Mouse (Mus musculus): Measurements from ENCODE around the gene Rab11fip3.

Gene Rab11fip3

DNA sequence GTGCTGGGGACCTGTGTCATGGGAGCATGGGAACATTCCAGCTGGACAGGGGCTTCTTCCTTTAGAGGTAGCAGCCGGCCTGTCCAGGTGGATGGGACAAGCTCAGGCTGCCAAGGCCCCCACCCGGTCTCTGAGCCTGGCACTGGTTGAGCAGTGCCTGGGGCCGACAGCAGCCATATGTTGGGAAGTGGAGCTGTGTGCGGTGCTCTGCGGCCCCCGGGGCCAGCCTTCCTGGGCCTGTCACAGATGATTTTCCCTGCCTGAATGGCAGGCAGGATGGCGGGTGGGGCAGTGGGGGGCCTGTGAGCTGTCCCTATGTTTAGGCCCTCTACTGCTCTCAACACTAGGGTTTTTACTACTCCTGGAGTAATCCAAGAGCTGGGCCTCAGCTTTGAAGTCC, 113.2 kb downstream of the Rab11fip3 start:
- no peak for DNase-seq (ENCODE audit: low read depth, low spot score)

DNA sequence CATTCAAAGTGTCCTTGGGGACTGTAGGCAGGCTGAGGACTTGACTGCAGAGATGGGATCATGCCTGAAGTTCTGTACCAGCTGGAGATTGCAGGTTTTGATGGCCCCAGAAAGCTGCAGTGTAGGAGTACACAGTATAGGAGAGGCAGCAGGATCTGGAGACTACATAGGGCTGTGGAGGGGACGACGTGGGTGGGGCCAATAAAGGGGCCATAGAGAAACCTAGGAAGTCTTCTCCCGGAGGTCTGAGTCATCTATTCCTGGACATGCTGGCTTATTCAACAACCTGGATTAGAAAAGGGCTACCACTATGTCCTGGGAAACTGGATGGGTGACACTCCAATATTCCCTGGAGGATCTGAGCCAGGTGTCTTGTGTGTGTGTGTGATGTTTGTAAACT, 113.6 kb downstream of the Rab11fip3 start:
- no peak for DNase-seq (ENCODE audit: low read depth, low spot score)

DNA sequence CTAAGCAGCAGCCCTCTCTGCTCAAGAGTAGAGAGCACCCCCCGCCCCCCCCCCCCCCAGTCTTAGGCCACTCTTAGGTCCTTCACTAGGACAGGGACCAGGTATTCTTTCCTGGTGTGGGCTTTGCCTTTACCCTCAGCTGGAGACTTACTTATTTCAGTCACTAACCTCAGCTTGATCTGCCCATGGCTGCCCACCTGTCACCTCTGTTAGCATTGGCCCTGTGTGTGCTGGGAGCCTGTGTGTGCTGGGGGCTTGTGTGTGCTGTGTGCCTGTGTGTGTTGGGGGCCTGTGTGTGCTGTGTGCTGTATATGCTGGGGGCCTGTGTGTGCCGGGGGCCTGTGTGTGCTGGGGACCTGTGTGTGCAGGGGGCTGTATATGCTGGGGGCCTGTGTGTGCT, 114.7 kb downstream of the Rab11fip3 start:
- no peak for DNase-seq (ENCODE audit: low read depth, low spot score)

DNA sequence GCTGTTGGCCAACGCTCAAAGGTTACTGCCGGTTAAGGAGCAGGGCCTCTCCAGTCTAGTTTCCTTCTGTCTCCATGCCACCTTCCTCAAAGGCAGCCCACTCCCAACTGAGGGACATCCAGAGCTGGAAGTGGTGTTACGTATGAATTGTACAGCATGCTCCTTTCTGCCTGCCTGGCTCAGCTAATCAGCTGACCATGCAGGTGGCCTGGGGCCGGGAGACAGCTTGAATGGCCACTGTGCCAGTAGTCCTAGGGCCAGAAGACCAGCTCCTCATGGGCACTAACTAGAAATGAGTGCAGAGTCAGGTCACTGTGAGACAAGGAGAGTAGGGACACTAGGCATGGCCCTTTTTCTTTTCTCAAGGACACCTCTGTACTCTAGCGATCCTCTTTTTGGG, 116.2 kb downstream of the Rab11fip3 start:
- no peak for DNase-seq (ENCODE audit: low read depth, low spot score)

GRCm38 (mm10) chr17:25951803-25952623, 117.3 kb downstream of the Rab11fip3 start, which contains the start of gene A930017K11Rik:
TSS of gene A930017K11Rik (minus strand) at chr17:25952565.
- no peak for DNase-seq (ENCODE audit: low read depth, low spot score)

GRCm38 (mm10) chr17:25951225-25951802, 118.0 kb downstream of the Rab11fip3 start:
- DNase-seq (ENCODE audit: low read depth, low spot score): no peak

DNA sequence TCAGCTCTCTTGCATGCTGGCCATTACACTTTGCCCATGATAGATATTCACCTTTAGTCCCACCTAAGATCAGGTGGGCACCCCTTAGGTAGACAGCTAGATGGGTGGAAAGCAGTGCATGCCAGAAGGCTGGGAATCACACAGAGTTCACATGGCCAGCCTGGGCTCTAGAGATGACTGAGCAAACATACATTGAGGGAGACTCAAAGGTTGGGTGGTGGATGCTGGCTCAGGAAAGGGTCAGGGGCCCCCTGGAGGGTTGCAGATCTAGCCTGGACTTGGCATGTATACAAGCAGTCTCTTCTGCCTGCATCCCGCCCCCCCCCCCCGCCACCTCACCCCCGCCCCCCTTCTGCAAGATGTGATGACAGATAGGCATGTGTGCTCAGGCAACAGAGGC, 118.6 kb downstream of the Rab11fip3 start:
- DNase-seq (ENCODE audit: low read depth, low spot score): no peak

DNA sequence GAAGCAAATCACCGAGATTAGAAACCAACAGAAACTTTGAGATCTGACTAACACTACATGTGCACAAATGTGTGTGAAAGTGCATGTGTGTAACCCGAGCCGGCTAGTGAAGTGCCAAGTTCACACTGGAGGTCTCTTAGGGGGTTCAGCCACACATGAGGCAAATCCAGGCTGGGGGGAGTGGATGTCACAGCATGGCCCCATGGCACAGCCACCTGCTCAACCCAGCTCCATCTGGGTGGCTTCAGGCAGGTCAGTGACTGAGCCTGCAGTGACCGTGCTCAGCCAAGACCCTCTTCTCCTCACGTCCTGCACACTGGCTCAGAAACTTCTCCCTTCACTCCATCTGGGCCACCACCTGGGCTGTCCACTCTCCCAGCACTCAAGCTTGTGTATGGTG, 119.4 kb downstream of the Rab11fip3 start:
- DNase-seq (ENCODE audit: low read depth, low spot score): no peak

GRCm38 (mm10) chr17:25948051-25948450, 121.3 kb downstream of the Rab11fip3 start:
- DNase-seq (ENCODE audit: low read depth, low spot score): no peak

GRCm38 (mm10) chr17:25947576-25947975, 121.8 kb downstream of the Rab11fip3 start:
- no peak for DNase-seq (ENCODE audit: low read depth, low spot score)

DNA sequence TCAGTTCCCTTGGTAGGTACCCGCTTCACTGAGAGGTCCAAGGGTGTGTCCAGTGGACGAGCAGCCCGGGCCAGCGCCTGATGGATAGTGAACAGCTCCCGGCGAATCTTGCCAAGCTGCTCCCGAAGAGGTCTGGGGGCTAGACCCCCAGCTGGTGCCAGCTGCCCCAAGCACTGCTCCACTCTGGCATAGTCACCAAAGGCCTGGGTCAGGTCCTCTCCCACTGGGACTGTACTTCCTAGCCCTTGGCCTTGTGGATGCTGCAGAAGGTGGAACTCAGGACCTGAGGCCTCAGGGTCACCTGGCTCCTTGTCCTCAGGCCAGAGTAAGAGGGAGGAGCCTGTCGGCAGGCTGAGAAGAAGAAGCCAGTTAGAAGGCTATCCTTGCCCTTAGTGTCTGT, 122.5 kb downstream of the Rab11fip3 start:
- DNase-seq (ENCODE audit: low read depth, low spot score): no peak

DNA sequence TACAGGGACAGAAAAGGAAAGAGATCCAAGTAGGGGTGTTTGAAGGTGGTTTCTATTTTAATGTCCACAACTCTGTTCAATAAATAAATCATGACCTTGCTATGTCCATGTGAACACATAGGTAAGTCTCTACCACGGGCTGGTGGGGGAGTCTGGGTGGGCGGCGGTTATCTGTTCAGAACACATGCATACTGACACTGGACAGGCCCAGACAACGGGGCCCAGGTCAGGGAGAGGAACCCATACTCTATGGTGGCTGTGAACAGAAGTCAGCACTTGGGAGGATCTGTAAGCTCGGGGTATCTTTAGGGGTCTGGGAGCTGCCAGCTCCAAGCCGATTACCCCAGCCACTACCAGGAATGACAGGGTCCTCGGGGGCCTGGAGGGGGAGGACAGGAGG, 123.0 kb downstream of the Rab11fip3 start:
- DNase-seq (ENCODE audit: low read depth, low spot score): no peak

- DNase-seq (ENCODE audit: low read depth, low spot score): no peak
Measured at GRCm38 (mm10) chr17:25945517-25946155, 123.7 kb downstream of the Rab11fip3 start.

GRCm38 (mm10) chr17:25944366-25945163, 124.8 kb downstream of the Rab11fip3 start, which contains the start of the genes Pigq and Nhlrc4:
TSS of gene Pigq (minus strand) at chr17:25944936.
TSS of gene Nhlrc4 (minus strand) at chr17:25944961.
- DNase-seq (ENCODE audit: low read depth, low spot score): no peak

DNA sequence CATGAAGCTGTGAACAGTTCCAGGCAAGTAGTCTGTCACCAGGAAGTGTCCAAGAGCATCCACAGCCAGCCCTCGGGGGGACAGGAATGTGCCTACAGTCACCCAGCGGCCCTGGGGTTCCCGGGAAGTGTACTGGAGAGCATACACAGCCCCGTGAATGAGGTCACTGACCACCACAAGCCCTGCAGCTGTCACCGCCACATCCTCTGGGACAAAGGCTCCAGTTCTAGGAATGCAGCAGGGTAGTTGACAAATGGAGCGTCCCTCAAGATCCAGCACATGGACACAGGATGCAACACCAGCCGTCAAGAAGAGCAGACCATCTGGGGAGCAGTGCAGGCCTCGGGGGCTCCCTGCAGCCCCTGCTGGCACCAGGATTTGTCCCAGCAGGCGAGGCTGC, 125.6 kb downstream of the Rab11fip3 start:
- no peak for DNase-seq (ENCODE audit: low read depth, low spot score)

GRCm38 (mm10) chr17:25943221-25943620, 126.1 kb downstream of the Rab11fip3 start:
- no peak for DNase-seq (ENCODE audit: low read depth, low spot score)

DNA sequence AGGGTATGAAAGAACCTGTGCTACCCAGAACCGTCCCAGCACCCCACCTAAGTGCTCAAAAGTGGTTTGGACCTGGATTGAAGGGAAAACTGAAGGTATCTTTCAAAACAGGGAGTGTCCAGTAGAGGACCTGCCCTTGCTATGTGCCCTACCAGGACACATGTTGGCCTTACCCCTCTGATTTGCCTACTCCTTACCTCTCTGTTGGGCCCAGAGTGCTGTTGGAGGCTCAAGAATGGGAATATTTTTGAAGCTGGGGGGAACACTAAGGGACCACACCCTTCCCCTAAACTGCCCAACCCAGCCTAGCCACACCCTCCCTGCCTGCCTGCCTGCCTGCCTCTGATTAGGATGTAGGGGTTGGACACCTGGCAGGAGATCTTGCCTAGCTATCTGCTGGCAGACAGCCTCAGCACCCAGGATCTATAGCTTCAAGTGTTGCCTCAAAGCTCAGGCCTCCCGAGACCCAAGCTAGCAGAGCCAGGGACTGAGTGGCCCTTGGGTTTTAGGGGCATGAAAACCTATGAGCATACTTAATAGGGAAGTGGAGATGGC, 126.7 kb downstream of the Rab11fip3 start:
- no peak for DNase-seq (ENCODE audit: low read depth, low spot score)

DNA sequence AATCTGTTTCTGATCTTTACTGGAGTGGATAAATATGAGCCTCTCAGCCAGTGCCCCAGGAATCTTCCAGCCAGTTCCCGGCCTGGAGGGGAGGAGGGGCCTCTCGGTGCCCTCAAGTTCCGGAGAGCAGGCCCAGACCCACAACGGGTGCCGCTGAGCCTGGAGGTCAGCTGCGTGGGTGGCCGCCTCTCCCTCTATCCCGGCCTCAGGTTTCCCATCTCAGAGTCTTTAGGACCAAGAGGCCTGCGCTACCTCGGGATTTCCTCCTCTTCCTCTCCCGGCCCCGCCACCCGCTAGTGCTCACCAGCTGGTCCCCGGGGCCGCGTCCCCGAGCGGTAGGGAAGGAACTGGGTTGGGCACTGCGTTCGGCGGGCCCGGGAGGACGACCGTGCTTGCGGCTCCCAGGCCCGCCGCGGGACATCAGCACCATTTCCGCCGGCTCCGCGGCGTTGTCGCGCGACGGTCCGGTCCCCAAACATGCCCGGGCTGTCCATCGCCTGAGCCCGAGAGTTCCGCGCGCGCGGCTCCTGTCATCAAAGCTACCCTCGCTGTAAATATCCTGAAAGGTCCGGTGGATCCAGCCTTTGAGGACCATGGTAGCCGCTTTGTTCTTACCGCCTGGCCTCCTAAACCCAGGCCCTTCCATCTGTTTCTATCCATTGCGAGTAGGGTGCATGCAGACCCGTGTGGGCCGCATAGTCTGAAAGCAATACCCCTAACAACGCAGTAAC, 127.7 kb downstream of the Rab11fip3 start:
- DNase-seq (ENCODE audit: low read depth, low spot score): peak; percentile 59

All from embryo, embryonic 11.5 days (tissue).